Mouse (Mus musculus) lung, postnatal 10 days (tissue): ENCODE data around the gene Atg7.

Experiments used
- DNase-seq: peaks from one replicate; pipeline ENCODE4 v3.0.0; 2021

Atg7 gene

DNA sequence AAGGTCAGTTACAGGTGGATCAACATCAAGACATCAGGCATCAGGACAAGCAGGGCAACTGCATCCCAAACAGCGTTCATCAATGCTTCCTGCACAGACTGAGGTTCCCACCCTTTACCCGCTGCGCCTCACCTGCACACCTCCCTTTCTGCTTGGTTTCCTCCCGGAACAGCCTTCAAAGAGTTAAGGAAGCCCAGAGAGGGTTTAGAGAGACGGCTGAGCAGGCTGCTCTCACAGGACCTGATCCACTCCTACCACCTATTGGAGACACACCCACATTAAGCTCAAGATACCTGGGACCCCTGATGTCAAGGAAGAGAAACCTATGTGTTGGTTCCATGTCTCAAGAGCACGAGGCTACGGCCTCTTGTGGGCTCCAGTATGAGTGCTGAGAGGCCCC lies 266.9 kb downstream of the Atg7 start:
- DNase-seq = no peak
